Mouse (Mus musculus) E14TG2a.4 (cell line): ENCODE measurements around the gene Eva1c.

Experiments
- CTCF ChIP-seq: conservative IDR thresholded peaks from 2 replicates; pipeline ENCODE4 v1.5.1; 2014; ENCODE audit warnings: low read length
- NANOG ChIP-seq: IDR thresholded peaks from 2 replicates; pipeline ENCODE4 v1.6.1; 2014; ENCODE audit warnings: borderline replicate concordance, low read length, mixed read lengths
- POU5F1 ChIP-seq: IDR thresholded peaks from 2 replicates; pipeline ENCODE4 v1.6.1; 2014; ENCODE audit warnings: low read length, borderline replicate concordance

DNA sequence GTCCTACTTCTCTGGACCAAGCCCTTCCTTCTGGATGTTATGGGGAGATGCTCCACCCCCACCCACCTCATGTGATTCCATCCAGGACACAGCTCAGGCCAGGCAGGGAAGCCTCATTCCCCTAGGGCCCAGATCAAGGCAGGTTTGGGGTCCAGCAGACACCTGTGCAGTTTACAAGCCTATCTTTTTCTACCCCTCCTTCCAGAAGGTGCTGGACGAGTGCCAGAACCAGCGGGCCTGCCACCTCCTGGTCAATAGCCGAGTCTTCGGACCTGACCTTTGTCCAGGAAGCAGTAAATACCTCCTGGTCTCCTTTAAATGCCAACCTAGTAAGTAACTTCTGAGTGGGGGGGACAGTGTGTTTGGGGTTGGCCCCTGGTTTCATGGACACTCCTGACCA lies 42.8 kb downstream of the Eva1c start:
- TF ChIP-seq CTCF (no peak), NANOG (no peak), POU5F1 (no peak)
